Comparison of ENCODE assay signal across 13 mouse cellular contexts in genomic region chr9:99355971-99356370, GRCm38 (mm10). TPM values are rescaled to one million over a fixed set of nuclear protein-coding genes. Genes with fewer than 3 reads are reported as not detected.
"Had no signal": no experiment of that assay in that cellular context is flagged by ENCODE, and none has a peak within 500 bp of the region (broad histone marks: within the 10 kb centered on the region; RNA-seq: fewer than 3 reads in every experiment).

No protein-coding gene starts in this region.

- DNase-seq: kidney, adult 9 months; kidney, postnatal 36 days; liver; liver, embryonic 13.5 days; liver, postnatal 0 days; lung, postnatal 36 days; thymus, adult 18-20 months; thymus, postnatal 14 days had no signal

- H3K36me3 ChIP-seq: limb, embryonic 12.5 days; liver, embryonic 13.5 days had no signal

- H3K27ac ChIP-seq: kidney, postnatal 0 days; limb, embryonic 12.5 days; liver, embryonic 13.5 days had no signal

- H3K4me3 ChIP-seq: limb, embryonic 12.5 days; liver, embryonic 13.5 days had no signal

- H3K4me2 ChIP-seq: limb, embryonic 12.5 days; liver, embryonic 13.5 days had no signal

- H3K9me3 ChIP-seq: limb, embryonic 12.5 days; liver, embryonic 13.5 days had no signal

- H3K9ac ChIP-seq: limb, embryonic 12.5 days; liver, embryonic 13.5 days; liver, postnatal 0 days had no signal

- ATAC-seq: intestine, postnatal 0 days; liver, postnatal 0 days; midbrain, embryonic 16.5 days had no signal

RNA-seq across cellular contexts. Expression of gene Esyt3, which starts 2.4 kb away (rescaled TPM):
- total RNA-seq: megakaryocyte progenitor cell, adult 5-6 weeks had no signal
